ENCODE assay signal across 10 mouse cellular contexts in the genomic region with DNA sequence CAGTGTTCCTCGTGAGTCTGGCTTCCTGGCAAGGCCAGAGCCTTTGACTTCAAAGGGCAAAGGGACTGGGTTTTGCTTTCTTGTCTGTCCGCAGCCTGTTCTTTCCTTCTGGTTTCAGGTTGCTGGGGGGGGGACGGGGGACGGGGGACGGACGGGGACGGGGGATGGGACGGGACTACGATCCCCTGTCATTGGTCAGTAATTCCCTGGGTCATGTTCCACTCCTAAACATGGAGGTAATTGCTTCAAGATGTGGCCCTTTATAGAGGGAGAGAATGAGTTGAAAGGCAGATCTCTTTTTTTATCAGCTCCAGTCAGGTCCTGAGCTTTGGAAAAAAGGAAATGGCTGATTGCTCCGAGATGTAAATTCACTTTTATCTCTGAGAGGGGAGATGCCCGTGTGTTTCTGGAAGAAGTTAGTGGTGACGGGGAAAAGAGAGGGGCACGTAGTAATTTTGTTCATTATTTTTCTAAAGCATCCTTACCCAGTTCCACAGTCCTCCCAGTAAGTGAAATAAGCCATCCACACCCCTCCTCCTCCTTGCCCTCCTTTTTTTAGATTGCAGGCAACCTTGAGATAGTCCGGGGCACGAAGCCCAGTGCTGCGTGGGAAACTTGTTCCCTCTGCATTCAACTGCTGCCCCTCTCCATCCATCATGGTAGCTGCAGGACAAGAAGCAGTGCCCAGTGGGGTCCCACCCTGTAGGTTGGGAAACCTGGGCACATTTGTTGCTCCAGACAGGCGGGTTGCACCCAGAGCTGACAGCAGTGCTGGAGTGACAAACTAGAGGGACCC.
DNase-seq lines count a peak whose midpoint lies in the region; ATAC-seq lines count a peak whose summit lies in the region.
"Had no signal": no experiment of that assay in that cellular context is flagged by ENCODE, and none has a peak within 500 bp of the region (broad histone marks: within the 10 kb centered on the region; RNA-seq: fewer than 3 reads in every experiment).

No protein-coding gene starts in this region.

- H3K9ac ChIP-seq in forebrain, embryonic 11.5 days (ENCODE audit: low read length): no peak overlapping the region
- no peak overlapping the region for H3K9ac ChIP-seq in forebrain, embryonic 14.5 days (ENCODE audit: low read length)
- H3K9ac ChIP-seq in neural tube, embryonic 15.5 days (replicated peaks): no peak overlapping the region
- H3K9ac ChIP-seq: midbrain, embryonic 12.5 days had no signal

- DNase-seq in forebrain, embryonic 11.5 days (ENCODE audit: low spot score): no peak
- DNase-seq in forebrain, embryonic 14.5 days (ENCODE audit: low spot score): no peak
- peak; percentile 42 for DNase-seq in neural tube, embryonic 10.5 days (ENCODE audit: extremely low spot score, low spot score)
- peak; percentile 87 for DNase-seq in hindlimb bud, embryonic 11.5 days (ENCODE audit: extremely low spot score, low read depth, low spot score)
- DNase-seq in right cerebral cortex, postnatal 10 days (ENCODE audit: low spot score in 2 of 2): no peak
- no peak for DNase-seq in layer of hippocampus, adult 18-20 months (ENCODE audit: low spot score in 2 of 2)
- DNase-seq: kidney, adult 9 months had no signal

- WGBS in forebrain, embryonic 11.5 days: 36% methylated on average over 17 of the region's 17 CpGs
- 42% methylated on average over 17 of the region's 17 CpGs for WGBS in forebrain, embryonic 14.5 days
- WGBS in neural tube, embryonic 15.5 days: 32% methylated on average over 17 of the region's 17 CpGs

- no peak overlapping the region for H3K4me2 ChIP-seq in forebrain, embryonic 11.5 days (ENCODE audit: low read depth, low read length, severe bottlenecking)
- H3K4me2 ChIP-seq in forebrain, embryonic 14.5 days (ENCODE audit: low read length): no peak overlapping the region
- no peak overlapping the region for H3K4me2 ChIP-seq in neural tube, embryonic 15.5 days
- H3K4me2 ChIP-seq: midbrain, embryonic 12.5 days had no signal

- no peak for ATAC-seq in forebrain, embryonic 11.5 days (replicated peaks; ENCODE audit: low FRiP score)
- no peak for ATAC-seq in forebrain, embryonic 14.5 days
- no peak for ATAC-seq in neural tube, embryonic 15.5 days (ENCODE audit: low FRiP score)
- no peak for ATAC-seq in megakaryocyte progenitor cell, adult 5-6 weeks (replicated peaks; ENCODE audit: poor library complexity)

- no peaks in the 10 kb centered on the region for H3K27me3 ChIP-seq in forebrain, embryonic 11.5 days (ENCODE audit: control insufficient read depth, insufficient read depth, low read length)
- H3K27me3 ChIP-seq in forebrain, embryonic 14.5 days (replicated peaks; ENCODE audit: control insufficient read depth, insufficient read depth, low read length): no peaks in the 10 kb centered on the region
- H3K27me3 ChIP-seq in neural tube, embryonic 15.5 days (replicated peaks): peaks cover 53% of the 10 kb centered on the region

- H3K27ac ChIP-seq in forebrain, embryonic 11.5 days (ENCODE audit: low read depth, low read length): 0 out of 2 replicates have a peak overlapping the region, but pooled peaks have one; percentile 6
- no peak overlapping the region for H3K27ac ChIP-seq in forebrain, embryonic 14.5 days (ENCODE audit: low read depth, low read length)
- H3K27ac ChIP-seq in neural tube, embryonic 15.5 days (replicated peaks): no peak overlapping the region
- H3K27ac ChIP-seq: midbrain, embryonic 12.5 days had no signal

- no peaks in the 10 kb centered on the region for H3K9me3 ChIP-seq in forebrain, embryonic 11.5 days (ENCODE audit: control insufficient read depth, low read length)
- no peaks in the 10 kb centered on the region for H3K9me3 ChIP-seq in forebrain, embryonic 14.5 days (replicated peaks; ENCODE audit: control insufficient read depth, low read length)
- no peaks in the 10 kb centered on the region for H3K9me3 ChIP-seq in neural tube, embryonic 15.5 days (replicated peaks)
- H3K9me3 ChIP-seq: midbrain, embryonic 12.5 days had no signal

- H3K36me3 ChIP-seq in forebrain, embryonic 11.5 days (ENCODE audit: control insufficient read depth, insufficient read depth, low read length): no peaks in the 10 kb centered on the region
- no peaks in the 10 kb centered on the region for H3K36me3 ChIP-seq in forebrain, embryonic 14.5 days (ENCODE audit: control insufficient read depth, insufficient read depth, low read length)
- H3K36me3 ChIP-seq in neural tube, embryonic 15.5 days: no peaks in the 10 kb centered on the region
- H3K36me3 ChIP-seq: midbrain, embryonic 12.5 days had no signal

- no peaks in the 10 kb centered on the region; the same call in 1 of the 2 replicates for H3K4me1 ChIP-seq in forebrain, embryonic 11.5 days (replicated peaks; ENCODE audit: control insufficient read depth, insufficient read depth, low read length)
- no peaks in the 10 kb centered on the region for H3K4me1 ChIP-seq in forebrain, embryonic 14.5 days (ENCODE audit: control insufficient read depth, insufficient read depth, low read length)
- 0 out of 2 replicates have a peak, but pooled peaks cover 4% of the 10 kb centered on the region for H3K4me1 ChIP-seq in neural tube, embryonic 15.5 days

- no peak overlapping the region for H3K4me3 ChIP-seq in forebrain, embryonic 11.5 days (ENCODE audit: low read depth, low read length)
- H3K4me3 ChIP-seq in forebrain, embryonic 14.5 days (ENCODE audit: low read depth, low read length): no peak overlapping the region
- H3K4me3 ChIP-seq in neural tube, embryonic 15.5 days (replicated peaks): no peak overlapping the region
- H3K4me3 ChIP-seq: midbrain, embryonic 12.5 days had no signal

Comparison
In these comparisons a context has a peak if more than half of its experiments do, and no peak if none do; other contexts are left out.
1. DNase-seq: peak in neural tube, embryonic 10.5 days (single experiment) and hindlimb bud, embryonic 11.5 days (single experiment); none in forebrain, embryonic 11.5 days (single experiment), forebrain, embryonic 14.5 days (single experiment), right cerebral cortex, postnatal 10 days (0 of 2) and layer of hippocampus, adult 18-20 months (0 of 2).